ENCODE assay signal across 18 mouse cellular contexts in the genomic region with DNA sequence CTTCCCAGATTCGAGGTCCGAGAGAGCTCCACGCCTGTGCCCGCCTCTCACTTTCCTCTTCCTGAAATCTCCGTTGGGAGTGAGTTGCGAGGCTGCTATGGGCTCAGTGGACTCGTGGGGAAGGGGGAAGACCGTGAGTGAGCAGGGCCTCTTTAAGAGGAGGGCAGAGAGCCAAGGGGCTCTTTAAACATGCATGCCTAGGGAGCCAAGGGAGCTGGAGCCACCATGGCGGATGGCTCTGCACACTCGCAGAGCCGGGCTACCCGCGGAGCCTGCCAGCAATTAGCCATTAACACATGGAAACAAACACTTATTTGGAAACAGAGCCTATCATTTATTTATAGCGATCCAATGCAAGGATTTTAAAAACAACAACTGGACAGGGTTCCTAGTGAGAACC.
DNase-seq lines count a peak whose midpoint lies in the region; ATAC-seq lines count a peak whose summit lies in the region.
"Had no signal": no experiment of that assay in that cellular context is flagged by ENCODE, and none has a peak within 500 bp of the region (broad histone marks: within the 10 kb centered on the region; RNA-seq: fewer than 3 reads in every experiment).

No protein-coding gene starts in this region.

- H3K36me3 ChIP-seq in forebrain, embryonic 15.5 days: no peaks in the 10 kb centered on the region
- no peaks in the 10 kb centered on the region for H3K36me3 ChIP-seq in forebrain, embryonic 11.5 days (ENCODE audit: control insufficient read depth, insufficient read depth, low read length)
- H3K36me3 ChIP-seq in limb, embryonic 12.5 days: no peaks in the 10 kb centered on the region
- no peaks in the 10 kb centered on the region for H3K36me3 ChIP-seq in limb, embryonic 10.5 days
- H3K36me3 ChIP-seq: embryonic facial prominence, embryonic 15.5 days; heart, embryonic 10.5 days; stomach, embryonic 15.5 days had no signal

- WGBS in forebrain, embryonic 15.5 days: 36% methylated on average over 14 of the region's 14 CpGs
- WGBS in forebrain, embryonic 11.5 days: 78% methylated on average over 14 of the region's 14 CpGs
- WGBS in limb, embryonic 12.5 days: 47% methylated on average over 14 of the region's 14 CpGs
- WGBS in limb, embryonic 10.5 days: 75% methylated on average over 14 of the region's 14 CpGs

- H3K9ac ChIP-seq in forebrain, embryonic 15.5 days (replicated peaks): no peak overlapping the region
- H3K9ac ChIP-seq in forebrain, embryonic 11.5 days (ENCODE audit: low read length): no peak overlapping the region
- no peak overlapping the region for H3K9ac ChIP-seq in limb, embryonic 12.5 days (replicated peaks)
- H3K9ac ChIP-seq: embryonic facial prominence, embryonic 15.5 days; stomach, embryonic 15.5 days had no signal

- no peaks in the 10 kb centered on the region for H3K27me3 ChIP-seq in forebrain, embryonic 15.5 days
- no peaks in the 10 kb centered on the region for H3K27me3 ChIP-seq in forebrain, embryonic 11.5 days (ENCODE audit: control insufficient read depth, insufficient read depth, low read length)
- no peaks in the 10 kb centered on the region for H3K27me3 ChIP-seq in limb, embryonic 12.5 days
- H3K27me3 ChIP-seq in limb, embryonic 10.5 days (ENCODE audit: low read depth, poor library complexity, severe bottlenecking): no peaks in the 10 kb centered on the region
- H3K27me3 ChIP-seq: embryonic facial prominence, embryonic 15.5 days; stomach, embryonic 15.5 days had no signal

- peaks cover 5% of the 10 kb centered on the region; the same call in 1 of the 2 replicates for H3K4me1 ChIP-seq in forebrain, embryonic 15.5 days
- no peaks in the 10 kb centered on the region for H3K4me1 ChIP-seq in forebrain, embryonic 11.5 days (replicated peaks; ENCODE audit: control insufficient read depth, insufficient read depth, low read length)
- H3K4me1 ChIP-seq in limb, embryonic 12.5 days (replicated peaks): no peaks in the 10 kb centered on the region; the same call in 1 of the 2 replicates
- H3K4me1 ChIP-seq in limb, embryonic 10.5 days: peaks cover 6% of the 10 kb centered on the region; the same call in 1 of the 2 replicates
- H3K4me1 ChIP-seq: heart, embryonic 10.5 days; stomach, embryonic 15.5 days had no signal

- H3K9me3 ChIP-seq in forebrain, embryonic 15.5 days: no peaks in the 10 kb centered on the region
- no peaks in the 10 kb centered on the region for H3K9me3 ChIP-seq in forebrain, embryonic 11.5 days (ENCODE audit: control insufficient read depth, low read length)
- H3K9me3 ChIP-seq in limb, embryonic 12.5 days: no peaks in the 10 kb centered on the region
- H3K9me3 ChIP-seq in limb, embryonic 10.5 days (replicated peaks): no peaks in the 10 kb centered on the region
- H3K9me3 ChIP-seq: embryonic facial prominence, embryonic 15.5 days; heart, embryonic 10.5 days; stomach, embryonic 15.5 days had no signal

- no peak overlapping the region for H3K4me3 ChIP-seq in forebrain, embryonic 15.5 days
- H3K4me3 ChIP-seq in forebrain, embryonic 11.5 days (ENCODE audit: low read depth, low read length): no peak overlapping the region
- H3K4me3 ChIP-seq in limb, embryonic 12.5 days (replicated peaks): no peak overlapping the region
- no peak overlapping the region for H3K4me3 ChIP-seq in limb, embryonic 10.5 days
- H3K4me3 ChIP-seq: embryonic facial prominence, embryonic 15.5 days; heart, embryonic 10.5 days; stomach, embryonic 15.5 days had no signal

- no peak for DNase-seq in forebrain, embryonic 11.5 days (ENCODE audit: low spot score)
- DNase-seq in limb, embryonic 10.5 days (ENCODE audit: low spot score): no peak
- DNase-seq in right cerebral cortex, postnatal 4 days: peak; percentile 25
- DNase-seq in right cerebral cortex, adult 2 months (ENCODE audit: low spot score in 2 of 2): no peak
- no peak for DNase-seq in heart, adult 11 months
- no peak for DNase-seq in ovary, adult 18-20 months (ENCODE audit: low spot score)
- DNase-seq: B cell, adult 2 months; cerebellum, adult 11 months; gastrocnemius, postnatal 10 days; heart, postnatal 36 days; kidney, adult 11 months; kidney, postnatal 14 days had no signal

- H3K4me2 ChIP-seq in forebrain, embryonic 15.5 days (replicated peaks): no peak overlapping the region
- no peak overlapping the region for H3K4me2 ChIP-seq in forebrain, embryonic 11.5 days (ENCODE audit: low read depth, low read length, severe bottlenecking)
- H3K4me2 ChIP-seq in limb, embryonic 12.5 days: peak overlapping the region; percentile 33
- H3K4me2 ChIP-seq: embryonic facial prominence, embryonic 15.5 days; stomach, embryonic 15.5 days had no signal

- H3K27ac ChIP-seq in forebrain, embryonic 15.5 days (replicated peaks): no peak overlapping the region
- no peak overlapping the region for H3K27ac ChIP-seq in forebrain, embryonic 11.5 days (ENCODE audit: low read depth, low read length)
- no peak overlapping the region for H3K27ac ChIP-seq in limb, embryonic 12.5 days
- no peak overlapping the region for H3K27ac ChIP-seq in limb, embryonic 10.5 days
- H3K27ac ChIP-seq: embryonic facial prominence, embryonic 15.5 days; heart, embryonic 10.5 days; macrophage; stomach, embryonic 15.5 days had no signal

- ATAC-seq in forebrain, embryonic 15.5 days (replicated peaks): peak; percentile 51; the same call in 1 of the 2 replicates
- no peak for ATAC-seq in forebrain, embryonic 11.5 days (replicated peaks; ENCODE audit: low FRiP score)
- no peak for ATAC-seq in limb, embryonic 12.5 days (ENCODE audit: insufficient number of reproducible peaks, insufficient read depth, low FRiP score, low TSS enrichment, low read depth)
